Mouse (Mus musculus) liver, postnatal 0 days (tissue): ENCODE data around the gene Galnt16.

Source experiments
- CTCF ChIP-seq: sonication (generic); IDR thresholded peaks from 2 replicates; pipeline ENCODE4 v1.5.1; 2016; ENCODE audit warnings: antibody characterized with exemption, low read depth
- EP300 ChIP-seq: IDR thresholded peaks from 2 replicates; pipeline ENCODE4 v1.6.1; 2016; ENCODE audit warnings: antibody characterized with exemption, low read depth, mild to moderate bottlenecking

- TF ChIP-seq CTCF (no peak), EP300 (no peak)
These were observed 912 bp downstream of the Galnt16 start for GRCm38 (mm10) chr12:80518757-80519620.
